Mouse (Mus musculus): ENCODE results near the gene Mfsd6l.

Mfsd6l gene

DNA sequence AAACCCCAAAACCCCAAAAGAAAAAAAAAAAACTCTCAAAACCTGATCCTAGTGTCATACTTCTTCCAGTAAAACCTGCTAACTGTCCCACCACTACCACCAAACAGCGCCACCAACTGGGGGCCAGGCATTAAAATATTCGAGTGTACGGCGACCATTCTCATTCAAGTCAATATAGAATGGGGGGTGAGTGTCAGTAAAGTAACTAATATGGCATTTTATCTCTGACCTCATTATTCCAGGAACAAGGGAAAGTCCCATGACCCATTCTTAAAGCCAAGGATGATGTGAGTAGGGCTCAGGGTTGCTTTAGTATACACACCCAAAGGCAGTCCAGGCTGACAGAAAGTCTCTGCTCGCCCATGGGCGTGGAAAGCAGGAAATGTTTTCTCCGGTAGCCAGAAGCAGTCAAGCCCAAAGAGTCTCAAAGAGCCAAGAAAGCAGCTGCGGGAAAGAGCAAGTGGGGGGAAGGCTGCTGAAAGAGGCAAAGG, 2.0 kb upstream of the Mfsd6l start:
- peak in 1 of 2 experiments; percentile 27 for DNase-seq (ENCODE audit: low spot score in 2 of 2)

DNA sequence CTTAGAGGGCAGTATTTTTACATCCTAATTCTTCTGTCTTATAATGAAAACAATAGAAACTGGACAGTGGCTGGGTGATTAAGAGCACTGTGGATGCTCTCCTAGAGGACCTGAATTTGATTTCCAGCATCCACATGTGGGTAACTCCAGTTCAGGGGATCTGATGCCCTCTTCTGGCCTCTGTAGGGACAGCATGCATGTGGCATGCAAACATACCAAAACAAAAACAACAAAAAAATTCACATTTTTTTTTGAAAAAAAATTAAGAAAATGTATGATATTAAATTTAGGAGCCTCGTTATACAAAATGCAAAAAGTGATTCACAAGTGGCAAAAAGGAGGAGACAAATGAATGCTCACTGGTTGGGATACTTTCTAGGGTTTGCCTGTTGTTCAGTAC, 3.6 kb downstream of the Mfsd6l start:
- no peak for DNase-seq (ENCODE audit: low spot score in 2 of 2)

DNA sequence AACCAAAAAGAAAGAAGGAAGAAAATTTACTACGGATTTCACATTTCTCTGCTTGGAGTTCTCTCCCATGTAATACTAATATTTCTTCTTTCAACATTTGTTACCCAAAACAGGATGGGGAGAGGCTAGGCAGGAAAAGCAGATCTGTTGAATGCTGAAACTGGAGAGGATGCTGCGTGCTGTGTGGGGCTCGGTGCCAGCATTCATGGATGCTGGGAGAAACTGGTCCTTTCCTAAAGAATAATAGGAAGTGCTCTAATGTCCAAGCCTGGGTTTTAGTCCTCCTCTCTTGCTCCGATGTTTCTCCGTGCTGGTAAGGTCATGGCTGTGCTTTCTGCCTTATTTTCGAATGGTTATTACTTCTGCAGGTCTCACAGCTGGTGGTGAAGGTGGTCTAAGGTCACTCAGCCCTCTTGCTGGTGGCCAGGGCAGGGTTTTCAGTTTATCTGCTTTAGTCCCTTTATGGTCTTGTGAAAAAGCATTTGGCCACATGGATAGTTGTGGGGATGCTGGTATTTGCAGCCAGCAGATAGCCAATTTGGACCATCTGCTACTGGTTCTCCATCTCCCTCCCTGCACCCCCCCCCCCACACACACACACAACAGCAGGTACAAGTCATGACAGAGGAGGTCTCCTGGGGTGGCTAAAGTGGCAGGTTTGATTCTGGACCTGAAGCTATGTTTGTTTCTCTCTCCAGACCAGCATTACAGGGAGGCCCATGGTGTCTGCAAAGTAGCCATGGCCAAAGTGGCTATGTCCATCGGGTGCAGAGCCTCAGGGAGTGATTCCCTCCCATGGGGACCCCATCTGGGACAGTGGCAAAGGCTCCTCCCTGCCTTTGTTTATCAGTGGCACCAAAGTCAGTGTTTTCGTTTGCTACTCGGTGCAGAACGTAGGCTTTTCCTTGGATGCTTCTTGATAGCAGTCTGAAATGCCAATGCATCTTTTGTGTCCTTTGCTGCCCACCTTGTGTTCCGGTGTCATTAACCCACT, 6.3 kb downstream of the Mfsd6l start:
- no peak for DNase-seq (ENCODE audit: low spot score in 2 of 2)

DNA sequence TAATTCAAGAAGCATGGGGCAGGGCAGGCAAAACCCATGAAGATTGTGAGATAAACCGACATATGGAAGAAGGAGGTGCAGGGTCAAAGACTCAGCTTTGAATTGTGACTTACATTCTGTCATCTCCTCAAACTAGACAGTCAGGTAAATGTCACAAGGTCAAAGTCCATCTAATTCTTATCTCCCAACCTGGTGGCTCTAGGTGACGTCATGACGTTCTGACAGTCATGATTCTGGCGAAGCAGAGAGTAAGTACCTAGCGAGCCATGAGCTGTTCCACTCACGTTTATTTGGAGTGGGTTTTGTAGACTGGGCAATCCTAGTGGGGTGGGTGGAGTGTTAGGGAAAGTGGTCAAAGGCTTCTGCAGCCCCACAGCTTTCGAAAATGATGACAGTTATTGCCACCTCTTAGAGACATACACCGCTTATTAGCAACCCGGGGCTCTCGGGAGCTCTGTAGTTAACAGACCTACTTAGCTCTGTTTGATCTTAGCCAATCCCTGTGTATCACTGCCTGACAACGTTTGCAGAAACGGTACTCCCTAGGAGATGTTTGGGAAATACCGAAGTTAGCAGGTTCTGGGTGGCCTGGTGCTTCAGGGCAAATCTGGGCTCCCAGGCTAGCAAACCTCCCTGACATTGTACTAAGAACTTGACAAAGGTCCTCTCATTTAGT, 8.5 kb downstream of the Mfsd6l start:
- no peak for DNase-seq (ENCODE audit: low spot score in 2 of 2)

DNA sequence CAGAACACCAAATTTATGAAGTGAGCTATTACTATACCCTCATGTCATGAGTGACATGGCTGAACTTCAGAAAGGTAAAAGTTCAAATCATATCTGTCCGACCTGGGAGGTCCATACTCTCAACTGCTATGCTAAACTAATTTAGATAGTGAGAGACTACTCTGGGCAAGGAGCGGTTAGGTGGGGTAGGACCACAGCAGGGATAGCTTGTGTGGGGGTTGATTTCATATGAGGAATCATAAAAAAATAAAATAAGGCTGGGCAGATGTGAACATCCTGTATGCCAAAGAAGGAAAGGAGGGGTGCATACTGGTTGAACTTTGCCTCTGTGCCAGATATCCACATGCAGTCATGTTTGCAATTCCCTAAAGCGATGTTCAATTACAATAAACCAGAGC, 9.0 kb downstream of the Mfsd6l start:
- DNase-seq (ENCODE audit: low spot score in 2 of 2), result no peak

DNA sequence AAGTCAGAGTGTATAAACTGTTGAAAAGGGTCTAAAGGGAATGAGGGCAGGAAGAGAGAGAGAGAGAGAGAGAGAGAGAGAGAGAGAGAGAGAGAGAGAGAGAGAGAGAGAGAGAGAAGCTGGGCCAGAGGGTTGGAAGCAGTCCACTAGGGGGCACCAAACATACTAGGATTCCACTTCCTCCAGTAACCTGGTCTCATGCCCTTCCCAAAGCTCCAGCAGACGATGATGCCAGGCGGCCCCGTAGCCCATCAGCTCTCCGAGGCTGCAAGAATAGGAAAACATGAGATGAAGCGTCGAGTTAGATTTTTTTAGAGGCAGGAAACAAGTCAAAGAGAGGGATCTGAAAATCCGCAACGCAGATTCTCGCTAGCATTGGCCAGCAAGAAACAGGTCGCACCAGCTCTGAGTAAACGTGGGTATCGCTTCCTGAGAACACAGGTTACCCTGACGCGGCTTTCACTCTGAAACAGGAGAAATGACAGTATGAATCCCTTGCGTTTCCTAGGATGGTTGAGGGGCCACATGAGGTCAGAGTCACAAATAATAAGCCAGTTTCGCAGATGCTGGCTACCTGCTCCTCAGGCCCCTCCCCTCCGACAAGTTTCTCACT, 10.6 kb downstream of the Mfsd6l start:
- no peak for DNase-seq (ENCODE audit: low spot score in 2 of 2)

DNA sequence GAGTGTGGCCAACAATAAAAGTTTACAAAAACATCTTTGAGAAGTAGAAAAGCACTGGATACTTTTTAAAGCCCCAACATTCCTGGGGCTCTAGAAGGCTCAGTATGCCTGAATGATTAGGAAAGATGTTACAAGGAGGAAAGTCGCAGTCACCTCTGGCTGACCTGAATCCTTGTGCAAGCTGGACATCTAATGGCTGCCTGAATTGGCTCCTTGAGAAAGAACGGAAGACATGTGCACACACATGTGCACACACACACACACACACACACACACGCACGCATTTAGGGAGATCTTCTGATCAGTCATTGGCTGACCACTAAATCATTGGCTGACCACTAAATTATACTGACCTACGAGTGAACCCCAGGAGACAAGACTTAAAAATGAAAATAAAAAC, 14.9 kb downstream of the Mfsd6l start:
- DNase-seq (ENCODE audit: low spot score in 2 of 2), result no peak

DNA sequence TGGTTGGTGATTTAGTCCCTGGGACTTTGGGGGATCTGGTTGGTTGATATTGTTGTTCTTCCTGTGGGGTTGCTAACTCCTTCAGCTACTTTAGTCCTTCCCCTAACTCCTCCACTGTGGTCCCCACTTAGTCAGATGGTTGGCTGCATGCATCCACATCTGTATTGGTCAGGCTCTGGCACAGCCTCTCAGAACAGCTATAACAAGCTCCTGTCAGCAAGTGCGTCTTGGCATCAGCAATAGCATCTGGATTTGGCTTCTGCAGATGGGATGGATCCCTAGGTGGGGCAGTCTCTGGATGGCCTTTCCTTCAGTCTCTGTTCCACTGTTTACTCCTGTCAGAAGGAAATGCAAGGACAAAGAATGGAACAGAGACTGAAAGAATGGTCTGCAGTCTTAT, 21.1 kb downstream of the Mfsd6l start:
- no peak for DNase-seq (ENCODE audit: low spot score in 2 of 2)

DNA sequence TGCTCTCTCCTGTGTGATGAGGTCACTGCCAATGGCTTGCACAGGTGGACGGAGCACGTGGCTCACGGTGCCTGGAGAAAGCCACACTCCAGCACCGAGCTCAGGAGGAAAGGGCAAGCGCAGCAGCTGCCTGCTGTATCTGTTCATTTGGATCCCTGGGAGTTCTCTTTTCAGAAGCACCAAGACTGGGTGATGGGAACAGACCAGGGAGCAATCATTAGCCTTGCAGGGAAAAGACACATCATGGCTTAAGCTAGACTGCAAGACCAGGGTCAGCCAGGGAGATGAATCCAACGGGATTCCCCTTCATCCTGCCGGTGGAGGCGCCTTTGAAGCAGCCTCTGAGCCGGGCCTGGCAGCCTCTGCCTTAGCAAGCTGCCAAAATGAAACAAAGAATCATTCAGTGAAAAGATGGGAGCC, 23.5 kb downstream of the Mfsd6l start:
- DNase-seq (ENCODE audit: low spot score in 2 of 2), result no peak

DNA sequence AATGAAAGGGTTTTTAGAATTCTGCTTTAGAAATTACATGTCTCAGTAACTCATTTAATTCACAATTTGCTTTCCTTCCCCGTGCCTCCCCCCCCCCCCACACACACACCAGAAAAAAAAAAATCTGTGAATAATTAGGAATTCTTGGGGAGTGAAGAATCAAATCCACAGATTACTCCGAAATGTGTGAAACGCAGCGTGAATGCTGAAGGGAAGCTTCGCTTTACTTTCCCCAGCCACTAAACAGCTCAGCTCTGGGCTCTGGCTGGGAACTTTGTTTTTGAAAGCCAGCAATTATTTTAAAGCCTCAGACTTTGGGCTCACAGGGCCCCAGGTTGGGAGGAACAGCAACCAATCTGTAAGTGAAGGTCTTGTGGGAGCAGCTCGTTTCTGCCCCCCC, 24.6 kb downstream of the Mfsd6l start:
- DNase-seq (ENCODE audit: low spot score in 2 of 2), result no peak

DNA sequence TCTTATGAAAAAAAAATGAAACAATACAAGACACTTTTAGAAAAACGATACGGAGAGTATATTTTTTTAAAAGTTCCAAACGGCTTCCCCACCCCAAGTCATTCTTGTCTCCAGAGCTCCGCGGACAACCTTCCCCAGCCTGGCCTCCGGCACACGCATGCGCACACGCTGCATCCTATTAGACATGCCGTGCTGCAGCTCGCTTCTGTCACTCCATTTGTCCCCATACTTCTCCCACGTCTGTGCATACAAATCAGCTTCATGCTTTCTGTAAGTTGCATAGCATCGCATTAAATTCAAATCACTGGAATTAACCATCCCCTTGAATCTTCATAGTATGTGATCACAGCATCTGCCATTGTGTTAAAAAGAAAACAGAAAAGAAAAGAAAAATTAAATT, 27.2 kb downstream of the Mfsd6l start:
- DNase-seq (ENCODE audit: low spot score in 2 of 2), result no peak

DNA sequence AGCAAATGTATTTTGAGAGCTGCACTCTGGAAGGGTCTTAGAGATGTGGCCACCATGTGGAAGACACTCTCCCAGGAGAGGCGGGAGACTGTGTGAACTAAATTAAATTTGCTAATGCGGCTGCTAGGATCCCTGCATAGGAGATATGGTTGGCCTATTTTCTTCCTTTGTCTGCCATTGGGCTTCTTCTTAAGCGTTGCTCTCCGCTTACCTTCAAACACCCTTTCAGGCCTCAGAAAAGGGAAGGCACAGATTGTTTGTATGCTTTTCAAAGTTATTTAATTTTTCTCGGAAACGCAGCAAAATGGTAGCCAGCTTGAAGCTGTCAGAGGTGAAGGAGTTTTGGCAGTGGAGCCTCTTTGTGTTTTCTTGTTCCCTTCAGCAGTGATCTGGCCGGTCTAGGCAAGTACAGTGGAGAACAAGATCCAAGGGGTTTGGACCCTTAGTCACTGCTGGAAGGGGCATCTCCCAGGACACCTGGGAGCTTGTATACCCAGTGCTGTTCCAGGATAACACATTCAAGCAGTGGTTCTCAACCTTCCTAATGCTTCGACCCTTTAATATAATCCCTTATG, 28.0 kb downstream of the Mfsd6l start:
- DNase-seq (ENCODE audit: low spot score in 2 of 2), result no peak

DNA sequence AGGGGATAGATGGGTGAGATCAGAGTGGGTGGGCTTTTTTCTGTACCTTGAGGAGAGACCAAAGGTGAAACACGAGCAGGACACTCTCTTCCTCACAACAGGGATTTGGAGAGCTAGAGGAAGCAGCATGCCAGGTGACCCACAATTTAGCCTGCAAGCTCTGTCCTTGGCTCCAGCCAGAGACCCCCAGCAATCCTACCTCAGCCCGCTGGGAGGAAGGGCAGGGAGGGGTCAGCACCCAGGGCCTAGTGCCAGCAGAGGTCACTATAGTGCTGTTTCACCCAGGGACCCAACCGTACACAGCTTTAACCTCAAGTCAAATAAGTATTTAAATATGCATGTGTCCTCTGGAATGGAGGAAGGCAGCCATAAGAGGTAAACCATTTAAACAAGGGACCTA, 29.9 kb downstream of the Mfsd6l start:
- DNase-seq (ENCODE audit: low spot score in 2 of 2), result no peak

DNA sequence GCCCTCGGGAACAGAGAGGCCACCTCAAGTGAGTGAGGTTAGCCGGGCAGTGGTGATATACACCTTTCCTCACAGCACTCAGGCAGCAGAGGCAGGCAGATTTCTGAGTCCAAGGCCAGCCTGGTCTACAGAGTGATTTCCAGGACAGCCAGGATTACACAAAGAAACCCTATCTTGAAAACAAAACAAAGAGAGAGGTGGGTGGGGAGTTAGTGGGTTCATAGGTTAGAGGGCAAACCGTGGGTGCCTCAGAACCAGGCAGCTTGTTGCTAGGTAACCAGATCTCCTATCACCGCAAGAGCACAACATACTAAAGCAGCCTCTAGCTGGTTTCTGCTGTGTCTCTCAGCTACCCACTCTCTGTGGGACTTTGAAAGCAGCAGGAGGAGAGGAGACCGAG, 30.7 kb downstream of the Mfsd6l start, which contains the start of gene Ccdc42:
TSS of gene Ccdc42 (plus strand) at position 301 of the 400 bp plus-strand sequence.
- DNase-seq (ENCODE audit: low spot score in 2 of 2), result no peak

DNA sequence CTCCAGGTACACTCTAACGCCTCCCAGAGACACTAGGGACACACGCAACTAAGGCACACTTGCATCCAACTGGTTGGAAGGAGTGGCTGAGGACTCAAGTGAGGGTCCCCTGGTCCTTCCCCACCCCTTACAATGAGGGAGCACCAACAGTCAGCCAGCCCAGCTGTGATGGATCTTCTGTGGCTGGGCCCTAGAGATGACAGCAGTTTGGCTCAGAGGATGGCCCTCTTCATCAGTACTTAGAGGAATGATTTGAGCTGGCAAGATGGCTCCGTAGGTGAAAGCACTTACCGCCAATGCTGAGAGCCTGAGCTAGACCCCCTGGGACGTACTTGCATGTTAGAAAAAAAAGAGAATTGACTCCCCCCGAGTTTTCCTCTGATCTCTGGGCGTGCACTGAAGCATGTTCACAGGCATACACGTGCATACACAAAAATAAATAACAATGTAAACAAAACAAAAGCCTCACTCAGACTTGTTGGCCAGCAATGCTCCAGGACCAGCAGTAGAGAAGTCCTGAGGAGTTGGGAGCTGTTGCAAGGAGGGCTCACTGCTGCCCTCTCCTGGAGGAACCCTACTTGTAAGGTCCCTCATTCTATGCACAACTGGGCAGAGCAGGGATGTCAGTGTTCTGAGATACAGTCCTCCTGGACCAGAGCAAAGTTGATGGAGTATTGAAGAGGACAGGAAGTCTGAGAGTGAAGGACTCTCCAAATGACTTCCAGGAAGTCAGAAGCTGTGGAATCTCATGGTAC, 33.2 kb downstream of the Mfsd6l start:
- peak; percentile 44 to 48 for DNase-seq (ENCODE audit: low spot score in 2 of 2)

DNA sequence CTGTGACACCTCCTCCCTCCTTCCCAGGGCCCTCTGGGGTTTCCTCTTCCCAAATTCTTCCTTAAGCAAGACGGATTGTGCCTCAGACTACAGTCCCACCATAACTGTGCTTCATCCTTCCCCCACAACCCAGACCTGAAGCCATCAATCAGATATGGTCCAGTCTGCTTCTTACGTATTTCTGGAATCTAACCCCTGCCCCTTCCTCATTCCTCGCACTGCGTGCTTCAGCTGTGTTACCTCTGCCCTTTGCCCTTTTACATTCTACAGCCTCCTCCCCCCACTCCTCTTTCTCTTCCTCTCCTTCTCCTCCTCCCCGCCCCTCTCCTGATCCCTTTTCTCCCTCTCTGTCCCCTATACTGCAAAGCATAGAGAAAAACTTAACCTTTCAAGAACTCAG, 35.7 kb downstream of the Mfsd6l start:
- DNase-seq (ENCODE audit: low spot score in 2 of 2), result no peak

DNA sequence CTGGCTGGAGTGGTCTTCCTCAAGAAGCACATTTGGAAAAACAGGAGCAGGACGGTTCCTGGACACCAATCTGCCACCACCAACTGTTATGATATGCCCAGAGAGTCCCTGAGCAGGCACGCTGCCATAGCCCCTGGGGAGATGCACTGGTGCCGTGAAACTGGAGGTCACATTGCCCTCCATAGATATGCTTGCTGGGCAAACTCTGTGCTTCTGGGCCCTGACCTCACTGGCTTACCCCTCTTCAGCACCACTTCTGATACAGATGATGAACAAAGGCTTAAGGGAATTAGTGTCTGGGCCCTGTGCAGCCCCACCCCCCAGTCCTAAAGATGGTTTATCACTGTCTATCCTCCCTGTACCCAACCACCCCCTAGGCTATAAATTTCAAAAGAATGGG, 37.3 kb downstream of the Mfsd6l start:
- DNase-seq (ENCODE audit: low spot score in 2 of 2), result no peak

DNA sequence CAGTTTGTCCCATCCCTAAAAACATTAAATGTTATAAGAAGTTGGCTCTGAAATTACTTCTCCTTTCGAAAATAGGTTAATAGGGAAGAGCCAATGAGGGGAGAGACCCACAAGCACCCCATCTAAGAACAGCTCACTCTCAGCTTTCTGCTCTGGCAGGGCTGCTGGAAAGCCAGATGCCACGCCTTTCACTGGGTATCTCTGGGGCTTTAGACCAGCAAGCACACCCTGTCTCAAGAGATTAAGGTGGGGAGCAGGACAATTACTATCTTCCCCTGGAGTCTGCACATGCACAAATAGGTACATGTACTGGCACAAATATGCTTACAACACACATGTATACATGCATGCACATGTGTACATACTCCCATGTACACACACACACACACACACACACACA, 41.9 kb downstream of the Mfsd6l start:
- no peak for DNase-seq (ENCODE audit: low spot score in 2 of 2)

DNA sequence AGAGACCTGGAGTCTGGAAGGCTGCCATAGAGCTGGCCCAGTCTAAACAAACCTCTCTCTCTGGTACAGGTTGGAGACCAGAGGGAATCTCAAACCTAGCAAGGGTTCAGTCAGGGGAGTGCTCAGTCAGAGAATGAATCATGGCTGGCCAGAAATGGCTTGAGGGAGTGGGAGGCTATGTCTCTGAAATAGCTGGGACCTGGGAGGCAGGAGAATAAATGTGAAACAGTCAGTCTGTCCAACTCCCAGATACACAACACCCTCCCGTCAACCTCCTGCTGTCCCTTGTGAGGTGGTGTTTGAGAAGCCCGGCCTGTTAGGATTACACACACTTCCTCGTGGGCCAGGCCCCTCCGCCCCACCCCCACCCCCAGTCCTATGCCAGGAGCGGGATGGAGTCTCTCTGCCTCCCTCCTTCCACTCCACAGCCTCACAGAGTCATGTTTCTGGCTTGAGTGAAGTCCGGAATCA, 44.6 kb downstream of the Mfsd6l start:
- DNase-seq (ENCODE audit: low spot score in 2 of 2), result no peak

DNA sequence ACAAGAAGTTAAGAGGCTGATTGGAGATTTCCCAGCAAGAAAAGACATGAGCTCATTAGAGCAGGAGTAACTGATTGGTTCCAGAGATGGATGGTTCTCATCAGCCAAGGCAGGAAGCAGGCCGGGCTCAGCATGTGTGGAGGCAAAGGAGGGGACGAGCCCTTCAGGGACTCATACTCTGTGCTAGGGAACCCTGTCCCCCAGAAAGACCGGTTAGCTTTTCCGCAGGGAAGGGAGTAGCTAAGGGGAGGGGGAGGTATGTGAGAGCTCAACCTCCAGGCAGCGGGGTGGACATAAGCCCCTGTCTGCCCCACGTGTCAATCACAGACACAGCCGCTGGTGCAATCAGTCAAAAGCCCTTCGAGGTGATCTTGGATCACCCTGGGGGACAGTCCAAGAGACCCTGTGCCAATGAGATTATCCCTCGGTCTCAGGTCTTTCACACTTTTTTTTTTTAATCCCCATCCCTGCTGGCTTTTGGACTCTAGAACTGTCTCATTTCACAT, 45.6 kb downstream of the Mfsd6l start:
- no peak for DNase-seq (ENCODE audit: low spot score in 2 of 2)
